Mouse (Mus musculus): ENCODE measurements around the gene Gm11627. TPM values are rescaled to one million over a fixed set of nuclear protein-coding genes. Genes with fewer than 3 reads are reported as not detected.

Gene Gm11627
- polyA plus RNA-seq, 1 experiment from 2014 or later: 22.0 TPM

- Histone ChIP-seq H3K4me2 (ENCODE audit: low read depth, low read length) (no peak overlapping the region), H3K9me3 (replicated peaks; ENCODE audit: control insufficient read depth, low read length) (no peaks in the 10 kb centered on the region), H3K9ac (ENCODE audit: low read length) (peak overlapping the region; percentile 37; the same call in 1 of the 2 replicates), H3K4me3 (replicated peaks; ENCODE audit: low read length) (no peak overlapping the region), H3K36me3 (ENCODE audit: control insufficient read depth, insufficient read depth, low read length) (no peaks in the 10 kb centered on the region), H3K27me3 (ENCODE audit: control insufficient read depth, insufficient read depth, low read length) (no peaks in the 10 kb centered on the region), H3K27ac (ENCODE audit: low read length) (peak overlapping the region; percentile 82), H3K4me1 (ENCODE audit: control insufficient read depth, insufficient read depth, low read length) (peaks cover 28% of the 10 kb centered on the region)
- ATAC-seq (ENCODE audit: insufficient read depth, low FRiP score): peak; percentile 8; the same call in 1 of the 2 replicates
- 18% methylated on average over 13 of the region's 13 CpGs for WGBS
Observed at GRCm38 (mm10) chr11:102582016-102582610, 2.9 kb upstream of the Gm11627 start.

DNA sequence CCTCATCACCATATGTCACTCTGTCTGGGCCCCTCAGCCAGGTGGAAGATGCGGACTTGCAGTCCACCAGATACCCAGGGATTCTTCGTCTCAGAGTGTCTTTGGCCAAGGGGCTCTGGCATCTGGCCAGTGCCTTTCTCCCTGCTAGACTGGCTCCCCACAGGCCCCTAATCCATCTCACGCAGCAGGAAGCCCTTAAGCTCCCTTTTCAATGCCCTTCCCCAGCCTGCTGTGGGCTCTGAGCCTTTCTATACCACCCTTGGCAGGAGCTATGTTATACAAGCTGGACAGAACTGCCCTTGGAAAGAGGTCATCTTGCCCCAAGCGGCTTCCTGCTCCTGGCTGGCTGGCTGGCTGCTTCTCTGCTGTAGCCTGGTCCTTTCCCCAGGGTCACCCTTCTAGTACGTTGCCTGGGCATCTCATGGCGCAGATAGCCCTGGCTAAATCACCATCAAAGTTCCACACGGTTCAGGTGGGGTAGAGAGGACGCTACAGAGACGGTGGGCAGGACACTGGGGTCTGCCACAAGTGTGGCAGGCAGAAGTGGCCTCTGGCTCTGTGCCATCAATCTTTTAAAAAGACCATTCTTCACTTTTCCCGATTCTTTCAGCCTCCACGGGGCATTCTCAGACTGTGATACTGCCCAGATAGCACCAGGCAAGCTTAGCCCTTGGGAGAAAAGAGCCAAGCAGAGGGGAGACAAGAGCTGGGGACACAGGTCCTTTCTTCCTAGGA is 2.2 kb upstream of the Gm11627 start:
- no peak overlapping the region for H3K4me3 ChIP-seq (replicated peaks; ENCODE audit: low read length)
- H3K9ac ChIP-seq (ENCODE audit: low read length): no peak overlapping the region
- no peaks in the 10 kb centered on the region for H3K9me3 ChIP-seq (replicated peaks; ENCODE audit: control insufficient read depth, low read length)
- no peak overlapping the region for H3K4me2 ChIP-seq (ENCODE audit: low read depth, low read length)
- peaks cover 28% of the 10 kb centered on the region for H3K4me1 ChIP-seq (ENCODE audit: control insufficient read depth, insufficient read depth, low read length)
- 30% methylated on average over 11 of the region's 11 CpGs for WGBS
- no peaks in the 10 kb centered on the region for H3K27me3 ChIP-seq (ENCODE audit: control insufficient read depth, insufficient read depth, low read length)
- H3K27ac ChIP-seq (ENCODE audit: low read length): peak overlapping the region; percentile 82
- ATAC-seq (ENCODE audit: insufficient read depth, low FRiP score): 0 out of 2 replicates have a peak, but pooled peaks have one; percentile 10
- no peaks in the 10 kb centered on the region for H3K36me3 ChIP-seq (ENCODE audit: control insufficient read depth, insufficient read depth, low read length)

- ATAC-seq (ENCODE audit: insufficient read depth, low FRiP score): no peak
- peak overlapping the region; percentile 79 for H3K9ac ChIP-seq (ENCODE audit: low read length)
- H3K4me2 ChIP-seq (ENCODE audit: low read depth, low read length): peak overlapping the region; percentile 55
- H3K4me3 ChIP-seq (replicated peaks; ENCODE audit: low read length): peak overlapping the region; percentile 34
- peaks cover 28% of the 10 kb centered on the region for H3K4me1 ChIP-seq (ENCODE audit: control insufficient read depth, insufficient read depth, low read length)
- H3K36me3 ChIP-seq (ENCODE audit: control insufficient read depth, insufficient read depth, low read length): no peaks in the 10 kb centered on the region
- WGBS: 57% methylated on average over 3 of the region's 3 CpGs
- H3K9me3 ChIP-seq (replicated peaks; ENCODE audit: control insufficient read depth, low read length): no peaks in the 10 kb centered on the region
- H3K27me3 ChIP-seq (ENCODE audit: control insufficient read depth, insufficient read depth, low read length): no peaks in the 10 kb centered on the region
- H3K27ac ChIP-seq (ENCODE audit: low read length): peak overlapping the region; percentile 97
Observed at GRCm38 (mm10) chr11:102580034-102580330, 721 bp upstream of the Gm11627 start.

- Histone ChIP-seq H3K4me3 (replicated peaks; ENCODE audit: low read length) (peak overlapping the region; percentile 34), H3K4me1 (ENCODE audit: control insufficient read depth, insufficient read depth, low read length) (peaks cover 28% of the 10 kb centered on the region), H3K36me3 (ENCODE audit: control insufficient read depth, insufficient read depth, low read length) (no peaks in the 10 kb centered on the region), H3K9me3 (replicated peaks; ENCODE audit: control insufficient read depth, low read length) (no peaks in the 10 kb centered on the region), H3K27ac (ENCODE audit: low read length) (peak overlapping the region; percentile 97), H3K4me2 (ENCODE audit: low read depth, low read length) (peak overlapping the region; percentile 55), H3K27me3 (ENCODE audit: control insufficient read depth, insufficient read depth, low read length) (no peaks in the 10 kb centered on the region), H3K9ac (ENCODE audit: low read length) (peak overlapping the region; percentile 79)
- peak; percentile 61 for ATAC-seq (ENCODE audit: insufficient read depth, low FRiP score)
- 8% methylated on average over 27 of the region's 27 CpGs for WGBS
Observed at GRCm38 (mm10) chr11:102578341-102579118, 731 bp downstream of the Gm11627 start.

DNA sequence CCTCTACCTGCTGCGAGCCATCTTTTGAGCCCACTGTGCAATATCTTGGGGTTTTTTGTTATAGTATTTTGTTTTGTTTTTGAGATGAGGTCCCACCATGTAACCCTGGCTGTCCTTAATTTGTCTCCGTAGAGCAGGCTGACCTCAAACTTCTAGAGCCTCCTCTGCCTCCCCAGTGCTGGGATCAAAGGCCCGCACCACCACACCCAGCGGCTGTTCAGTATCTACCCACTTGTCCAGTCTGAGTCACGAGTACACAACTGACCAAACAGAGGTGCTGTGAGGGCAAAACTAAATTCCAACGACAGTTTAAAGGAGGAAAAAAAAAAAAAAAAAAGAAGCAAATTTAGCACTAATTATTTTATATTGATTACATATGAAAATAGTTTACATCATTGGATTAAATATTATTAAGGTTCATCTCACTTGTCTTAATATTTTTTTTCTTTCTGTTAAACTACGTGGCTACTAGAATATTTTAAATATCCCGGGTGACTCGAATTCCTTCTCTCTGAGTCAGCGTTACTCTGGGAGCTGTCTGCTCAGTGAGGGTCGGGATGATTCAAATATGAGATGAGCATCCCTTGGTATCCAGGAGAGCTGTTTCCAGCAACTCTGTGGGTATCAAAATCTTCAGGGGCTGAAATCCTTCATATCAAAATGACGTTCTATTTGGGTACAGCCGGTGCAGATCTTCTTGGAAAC is 3.1 kb downstream of the Gm11627 start:
- no peak overlapping the region for H3K9ac ChIP-seq (ENCODE audit: low read length)
- no peak overlapping the region for H3K4me2 ChIP-seq (ENCODE audit: low read depth, low read length)
- H3K4me1 ChIP-seq (ENCODE audit: control insufficient read depth, insufficient read depth, low read length): peaks cover 15% of the 10 kb centered on the region
- no peaks in the 10 kb centered on the region for H3K9me3 ChIP-seq (replicated peaks; ENCODE audit: control insufficient read depth, low read length)
- WGBS: 48% methylated on average over 13 of the region's 13 CpGs
- no peaks in the 10 kb centered on the region for H3K27me3 ChIP-seq (ENCODE audit: control insufficient read depth, insufficient read depth, low read length)
- no peaks in the 10 kb centered on the region for H3K36me3 ChIP-seq (ENCODE audit: control insufficient read depth, insufficient read depth, low read length)
- no peak overlapping the region for H3K4me3 ChIP-seq (replicated peaks; ENCODE audit: low read length)
- ATAC-seq (ENCODE audit: insufficient read depth, low FRiP score): no peak
- H3K27ac ChIP-seq (ENCODE audit: low read length): no peak overlapping the region

- Histone ChIP-seq H3K4me1 (ENCODE audit: control insufficient read depth, insufficient read depth, low read length) (peaks cover 7% of the 10 kb centered on the region), H3K9me3 (replicated peaks; ENCODE audit: control insufficient read depth, low read length) (no peaks in the 10 kb centered on the region), H3K9ac (ENCODE audit: low read length) (no peak overlapping the region), H3K27me3 (ENCODE audit: control insufficient read depth, insufficient read depth, low read length) (no peaks in the 10 kb centered on the region), H3K36me3 (ENCODE audit: control insufficient read depth, insufficient read depth, low read length) (no peaks in the 10 kb centered on the region), H3K4me2 (ENCODE audit: low read depth, low read length) (no peak overlapping the region), H3K4me3 (replicated peaks; ENCODE audit: low read length) (no peak overlapping the region), H3K27ac (ENCODE audit: low read length) (no peak overlapping the region)
- ATAC-seq (ENCODE audit: insufficient read depth, low FRiP score): no peak
- 76% methylated on average over 1 of the region's 1 CpGs for WGBS
Observed at GRCm38 (mm10) chr11:102575034-102575433, 4.2 kb downstream of the Gm11627 start.

- peak overlapping the region; percentile 56; the same call in 1 of the 2 replicates for H3K27ac ChIP-seq (ENCODE audit: low read length)
Observed at GRCm38 (mm10) chr11:102572866-102573663, 6.2 kb downstream of the Gm11627 start.

GRCm38 (mm10) chr11:102568756-102569377 is 10.4 kb downstream of the Gm11627 start:
- H3K27me3 ChIP-seq (ENCODE audit: control insufficient read depth, insufficient read depth, low read length): no peaks in the 10 kb centered on the region
- no peak overlapping the region for H3K4me2 ChIP-seq (ENCODE audit: low read depth, low read length)
- no peak overlapping the region for H3K4me3 ChIP-seq (replicated peaks; ENCODE audit: low read length)
- H3K9me3 ChIP-seq (replicated peaks; ENCODE audit: control insufficient read depth, low read length): no peaks in the 10 kb centered on the region
- H3K9ac ChIP-seq (ENCODE audit: low read length): no peak overlapping the region
- 67% methylated on average over 7 of the region's 7 CpGs for WGBS
- no peak overlapping the region for H3K27ac ChIP-seq (ENCODE audit: low read length)
- no peaks in the 10 kb centered on the region for H3K36me3 ChIP-seq (ENCODE audit: control insufficient read depth, insufficient read depth, low read length)
- H3K4me1 ChIP-seq (ENCODE audit: control insufficient read depth, insufficient read depth, low read length): no peaks in the 10 kb centered on the region
- no peak for ATAC-seq (ENCODE audit: insufficient read depth, low FRiP score)

More at GRCm38 (mm10) chr11:102572866-102573663, 6.2 kb downstream of the Gm11627 start:
- Histone ChIP-seq H3K9me3 (replicated peaks; ENCODE audit: control insufficient read depth, low read length) (no peaks in the 10 kb centered on the region), H3K4me1 (ENCODE audit: control insufficient read depth, insufficient read depth, low read length) (no peaks in the 10 kb centered on the region), H3K27me3 (ENCODE audit: control insufficient read depth, insufficient read depth, low read length) (no peaks in the 10 kb centered on the region), H3K4me3 (replicated peaks; ENCODE audit: low read length) (peak overlapping the region; percentile 53), H3K36me3 (ENCODE audit: control insufficient read depth, insufficient read depth, low read length) (no peaks in the 10 kb centered on the region), H3K4me2 (ENCODE audit: low read depth, low read length) (peak overlapping the region; percentile 80), H3K9ac (ENCODE audit: low read length) (peak overlapping the region; percentile 75)
- peak; percentile 67; the same call in 1 of the 2 replicates for ATAC-seq (ENCODE audit: insufficient read depth, low FRiP score)
- 13% methylated on average over 18 of the region's 18 CpGs for WGBS

Data from stomach, embryonic 16.5 days (tissue).